Mouse (Mus musculus): ENCODE measurements around the gene Fbxo30.
"Not testable (repeated sequence)": the region's sequence is repeated elsewhere in the genome, so short reads cannot be mapped to it uniquely, and the experiment has no call there.

The Fbxo30 gene

GRCm38 (mm10) chr10:11280578-11281463, at the start of gene Fbxo30:
Gene Fbxo30 (plus strand): TSS chr10:11281330.
- DNase-seq: peak; percentile 91

DNA sequence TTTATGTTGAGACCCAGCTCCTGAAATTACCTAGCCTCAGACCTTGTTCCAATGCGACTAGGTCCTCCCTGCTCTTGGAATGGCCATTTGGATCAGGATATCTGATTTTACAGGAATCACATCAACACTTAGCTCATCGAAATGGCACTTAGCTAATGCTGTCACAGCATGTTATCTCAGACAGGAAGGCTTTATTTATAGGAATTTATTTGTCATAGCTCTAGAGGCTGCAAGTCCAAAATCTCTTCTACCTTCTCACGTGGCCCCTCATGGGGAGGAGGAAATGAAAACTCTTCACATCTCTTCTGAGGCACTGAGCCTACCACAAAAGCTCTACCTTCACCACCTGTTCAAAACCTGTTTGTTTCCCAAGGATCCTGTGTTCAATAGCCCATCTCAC, 47.9 kb upstream of the Fbxo30 start:
- DNase-seq: no peak

GRCm38 (mm10) chr10:11242988-11243387, 38.1 kb upstream of the Fbxo30 start:
- not testable (repeated sequence) for DNase-seq

DNA sequence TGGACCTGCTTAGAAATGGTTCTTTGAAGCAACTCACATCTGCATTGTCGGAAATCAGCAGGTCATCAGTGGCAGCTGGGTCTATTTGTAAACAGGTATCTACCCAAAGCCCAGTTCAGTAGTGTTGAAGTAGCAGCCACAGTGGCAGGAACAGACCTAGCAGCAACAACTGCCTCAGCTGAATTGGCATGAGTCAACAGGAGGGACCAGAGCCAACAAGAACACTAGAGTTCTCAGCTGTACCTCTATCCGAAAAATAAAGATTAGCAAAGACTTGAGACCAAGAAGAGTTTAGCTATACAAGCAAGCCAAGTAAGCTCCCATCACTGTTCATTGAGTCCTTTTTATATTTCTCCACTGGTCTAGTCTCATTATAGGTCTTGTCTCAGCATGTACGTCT, 32.9 kb upstream of the Fbxo30 start:
- DNase-seq: no peak

- DNase-seq: no peak
These were observed 30.7 kb upstream of the Fbxo30 start for GRCm38 (mm10) chr10:11250247-11250997.

- not testable (repeated sequence) for DNase-seq
These were observed 27.5 kb upstream of the Fbxo30 start for GRCm38 (mm10) chr10:11253581-11253980.

GRCm38 (mm10) chr10:11260119-11260518, 21.0 kb upstream of the Fbxo30 start:
- no peak for DNase-seq

DNA sequence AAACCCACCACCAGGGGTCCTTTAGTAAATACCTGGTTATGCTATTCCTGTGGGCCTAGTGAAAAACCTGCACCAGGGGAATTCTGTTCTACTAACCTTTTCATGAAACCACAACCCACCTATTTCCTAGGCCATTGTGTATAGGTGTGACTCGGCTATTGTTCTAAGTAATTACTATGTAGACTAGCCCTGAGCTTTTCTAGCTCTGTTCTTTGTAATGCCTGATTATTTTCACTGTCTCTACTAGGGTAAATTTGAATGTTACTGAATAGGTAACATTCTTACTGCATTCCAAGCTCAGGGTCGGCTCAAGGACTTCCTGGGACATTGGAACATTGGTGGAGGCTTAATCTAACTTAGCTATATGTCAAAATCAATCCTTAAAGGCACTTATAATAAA, 18.8 kb upstream of the Fbxo30 start:
- DNase-seq: not testable (repeated sequence)

DNA sequence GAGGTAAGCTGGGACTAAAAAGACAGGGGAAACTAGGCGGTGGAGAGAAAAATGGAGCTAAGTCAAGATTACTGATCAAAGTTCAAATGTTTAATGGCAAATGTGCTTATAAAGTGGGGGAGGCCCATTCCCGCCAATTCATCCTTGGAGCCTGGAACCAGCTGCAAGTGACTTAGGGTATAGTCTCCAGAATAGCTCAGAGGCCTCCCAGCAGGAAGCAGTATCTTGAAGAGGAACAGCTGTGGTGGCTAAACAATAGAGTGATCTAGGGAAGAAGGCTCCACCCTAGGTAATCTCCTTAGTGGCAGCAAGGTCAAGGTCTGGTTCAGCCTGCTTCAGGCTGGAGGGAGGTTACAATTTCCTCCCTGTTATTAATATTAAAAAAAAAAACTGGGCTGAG, 17.3 kb upstream of the Fbxo30 start:
- not testable (repeated sequence) for DNase-seq

DNA sequence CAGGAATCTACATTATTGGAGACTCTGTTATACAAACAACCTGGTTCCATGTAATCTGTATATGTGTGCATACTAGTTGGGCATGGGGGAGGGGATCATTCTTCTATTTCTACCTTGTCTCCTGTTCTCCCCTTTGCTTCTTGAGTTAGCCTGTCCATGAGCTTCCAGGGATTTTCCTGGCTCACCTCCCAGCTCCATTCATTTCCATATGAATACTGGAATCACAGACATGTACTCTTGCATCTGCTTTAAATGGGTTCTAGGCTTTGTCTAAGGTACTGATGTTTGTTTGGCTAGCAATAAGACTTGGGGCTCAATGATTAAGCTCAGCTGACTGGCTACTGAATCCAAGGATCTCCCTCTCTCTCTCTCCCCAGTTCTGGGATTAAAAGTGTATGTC, 12.0 kb upstream of the Fbxo30 start:
- DNase-seq: no peak

DNA sequence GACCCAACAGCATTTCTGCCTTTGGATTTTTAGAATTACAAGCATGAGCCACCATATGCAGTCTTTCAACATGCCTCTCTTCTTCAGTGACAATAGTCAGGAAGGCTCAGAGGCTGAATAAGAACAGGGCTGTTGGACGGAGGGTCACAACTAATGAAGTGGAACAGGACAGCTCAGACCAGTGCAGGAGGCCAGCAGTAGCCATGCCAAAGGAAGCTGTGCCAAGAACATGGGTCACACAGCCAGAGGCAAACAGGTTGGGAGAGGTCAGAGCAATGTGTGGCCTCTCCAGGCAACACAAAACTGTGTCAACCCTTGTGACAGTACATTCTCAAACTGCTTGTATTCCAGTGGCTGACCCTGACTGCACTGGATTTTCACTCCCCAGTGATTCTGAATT, 6.7 kb upstream of the Fbxo30 start:
- peak; percentile 25 for DNase-seq

GRCm38 (mm10) chr10:11280235-11280577, 924 bp upstream of the Fbxo30 start:
- no peak for DNase-seq

DNA sequence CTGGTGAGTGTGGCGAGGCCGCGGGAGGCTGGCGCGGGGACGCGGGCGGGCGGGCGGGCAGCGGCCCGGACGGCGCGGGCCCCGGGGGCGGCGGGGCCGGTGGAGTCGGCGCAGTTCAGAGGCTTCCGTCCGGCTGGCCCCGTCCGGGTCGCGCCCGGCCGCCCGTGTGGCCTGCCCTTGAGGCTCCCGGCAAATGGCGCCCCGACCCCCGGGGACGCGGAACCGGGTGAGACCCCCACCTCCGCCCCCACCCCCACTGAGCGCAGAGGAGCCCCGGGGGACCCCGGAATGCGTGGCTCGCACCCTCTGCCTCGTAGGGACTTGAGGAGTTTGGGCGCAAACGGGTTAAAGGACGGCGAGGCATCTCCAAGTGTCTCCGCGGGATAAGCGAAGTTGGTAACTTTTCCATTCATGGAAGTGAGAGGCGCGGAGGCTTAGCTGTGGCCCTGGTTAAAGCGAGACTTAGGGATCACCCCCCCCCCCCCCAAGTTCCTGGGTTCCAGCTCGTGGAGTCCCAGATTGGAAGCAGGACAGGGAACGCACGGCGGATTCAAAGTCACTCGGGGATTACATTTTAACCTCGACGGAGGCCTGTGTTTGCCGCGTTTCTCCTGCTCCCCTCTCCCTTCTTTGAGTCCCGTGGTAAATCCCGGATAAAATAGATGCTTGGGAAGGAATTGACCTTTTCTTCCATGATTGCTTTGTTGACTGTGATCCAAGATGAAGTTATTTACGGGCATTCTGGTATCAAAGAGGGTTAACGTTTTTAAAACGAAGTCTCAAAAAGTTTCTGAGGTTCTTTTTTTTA, 572 bp downstream of the Fbxo30 start:
- no peak for DNase-seq

GRCm38 (mm10) chr10:11282306-11282631, 1.1 kb downstream of the Fbxo30 start:
- no peak for DNase-seq

DNA sequence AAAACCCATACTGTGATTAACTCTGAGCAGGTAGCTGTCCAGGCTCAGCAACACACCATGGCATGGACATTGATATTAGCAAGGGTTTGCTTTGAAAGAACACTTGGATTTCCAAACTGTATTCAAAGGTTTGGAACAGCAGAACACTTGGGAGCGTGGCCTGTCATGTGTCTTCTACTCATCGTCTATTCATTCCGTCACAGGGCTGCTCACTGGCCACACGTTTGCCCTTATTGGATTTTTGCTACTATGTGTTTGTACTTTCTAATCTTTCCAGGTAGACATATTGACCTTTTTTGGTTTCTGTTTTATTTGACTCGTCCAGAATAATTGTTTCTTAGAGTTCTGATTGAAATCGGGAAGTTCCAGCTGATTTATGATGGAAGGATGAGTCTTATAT, 17.3 kb downstream of the Fbxo30 start:
- DNase-seq: no peak

GRCm38 (mm10) chr10:11305365-11306053, 24.4 kb downstream of the Fbxo30 start:
- DNase-seq: no peak

GRCm38 (mm10) chr10:11306054-11306367, 24.9 kb downstream of the Fbxo30 start:
- DNase-seq: no peak

GRCm38 (mm10) chr10:11309866-11310265, 28.7 kb downstream of the Fbxo30 start:
- DNase-seq: no peak

GRCm38 (mm10) chr10:11310481-11310880, 29.4 kb downstream of the Fbxo30 start:
- no peak for DNase-seq

DNA sequence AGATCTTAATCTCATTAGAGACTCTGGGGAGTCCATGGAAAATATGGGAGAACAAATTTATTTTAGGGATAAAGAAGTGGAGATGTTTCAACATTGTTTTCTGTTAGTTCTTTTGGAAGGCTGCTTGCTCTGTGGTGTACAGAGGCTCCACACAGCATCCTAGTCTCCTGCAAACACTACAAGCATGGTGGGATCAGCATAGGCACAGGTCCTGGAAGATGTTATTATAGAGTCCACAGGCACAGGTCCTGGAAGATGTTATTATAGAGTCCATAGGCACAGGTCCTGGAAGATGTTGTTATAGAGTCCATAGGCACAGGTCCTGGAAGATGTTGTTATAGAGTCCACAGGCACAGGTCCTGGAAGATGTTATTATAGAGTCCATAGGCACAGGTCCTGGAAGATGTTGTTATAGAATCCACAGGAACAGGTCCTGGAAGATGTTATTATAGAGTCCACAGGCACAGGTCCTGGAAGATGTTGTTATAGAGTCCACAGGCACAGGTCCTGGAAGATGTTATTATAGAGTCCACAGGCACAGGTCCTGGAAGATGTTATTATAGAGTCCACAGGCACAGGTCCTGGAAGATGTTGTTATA, 36.8 kb downstream of the Fbxo30 start:
- DNase-seq: not testable (repeated sequence)

- DNase-seq: no peak
These were observed 38.4 kb downstream of the Fbxo30 start for GRCm38 (mm10) chr10:11319446-11319970.

- no peak for DNase-seq
These were observed 41.2 kb downstream of the Fbxo30 start for GRCm38 (mm10) chr10:11322316-11322715.
